24 mouse cellular contexts compared by ENCODE assay signal in the genomic region with DNA sequence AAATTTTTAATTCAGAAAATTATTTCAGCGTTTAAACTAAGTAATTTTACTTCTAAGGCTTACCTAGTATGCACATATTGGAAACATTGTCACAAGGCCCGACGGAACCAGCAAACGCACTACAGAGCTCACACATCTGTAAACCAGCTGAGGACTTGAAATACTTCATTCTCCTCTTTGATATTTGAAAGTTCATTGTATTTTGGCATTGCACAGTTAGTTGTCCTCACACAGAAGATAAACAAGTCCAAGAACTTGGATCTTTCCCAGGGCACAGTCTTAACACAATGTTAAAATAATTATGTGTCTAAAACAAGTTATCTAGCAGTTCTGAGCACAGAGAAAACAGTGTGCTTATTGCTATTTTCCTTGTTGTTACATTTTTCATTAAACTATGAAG. TPM values are rescaled to one million over a fixed set of nuclear protein-coding genes. Genes with fewer than 3 reads are reported as not detected.
A peak's percentile ranks its signal among the peaks of the same experiment; 100 is the strongest.
DNase-seq lines count a peak whose midpoint lies in the region; ATAC-seq lines count a peak whose summit lies in the region.
"Had no signal": no experiment of that assay in that cellular context is flagged by ENCODE, and none has a peak within 500 bp of the region (broad histone marks: within the 10 kb centered on the region; RNA-seq: fewer than 3 reads in every experiment).

No protein-coding gene starts in this region.

- H3K9ac ChIP-seq in midbrain, embryonic 14.5 days (replicated peaks; ENCODE audit: low read length): no peak overlapping the region
- H3K9ac ChIP-seq: embryonic facial prominence, embryonic 12.5 days; forebrain, embryonic 12.5 days; heart, embryonic 15.5 days; kidney, embryonic 15.5 days; liver, postnatal 0 days; midbrain, embryonic 15.5 days; neural tube, embryonic 12.5 days had no signal

- no peaks in the 10 kb centered on the region for H3K9me3 ChIP-seq in heart, embryonic 10.5 days
- H3K9me3 ChIP-seq in midbrain, embryonic 14.5 days (ENCODE audit: control insufficient read depth, low read length): no peaks in the 10 kb centered on the region
- H3K9me3 ChIP-seq: embryonic facial prominence, embryonic 12.5 days; forebrain, embryonic 12.5 days; heart, embryonic 15.5 days; hindbrain, embryonic 10.5 days; kidney, embryonic 15.5 days; midbrain, embryonic 15.5 days; neural tube, embryonic 12.5 days had no signal

- H3K4me3 ChIP-seq in heart, embryonic 10.5 days: no peak overlapping the region
- no peak overlapping the region for H3K4me3 ChIP-seq in midbrain, embryonic 14.5 days (replicated peaks; ENCODE audit: low read depth, low read length)
- H3K4me3 ChIP-seq: embryonic facial prominence, embryonic 12.5 days; erythroblast, embryonic 14.5 days; forebrain, embryonic 12.5 days; heart, embryonic 15.5 days; hindbrain, embryonic 10.5 days; kidney, embryonic 15.5 days; midbrain, embryonic 15.5 days; neural tube, embryonic 12.5 days had no signal

- no peaks in the 10 kb centered on the region for H3K36me3 ChIP-seq in heart, embryonic 10.5 days
- H3K36me3 ChIP-seq in midbrain, embryonic 14.5 days (ENCODE audit: control insufficient read depth, insufficient read depth, low read length): peaks cover 7% of the 10 kb centered on the region
- H3K36me3 ChIP-seq: embryonic facial prominence, embryonic 12.5 days; forebrain, embryonic 12.5 days; heart, embryonic 15.5 days; kidney, embryonic 15.5 days; midbrain, embryonic 15.5 days; neural tube, embryonic 12.5 days had no signal

- no peaks in the 10 kb centered on the region for H3K27me3 ChIP-seq in heart, embryonic 10.5 days (ENCODE audit: insufficient read depth, poor library complexity, severe bottlenecking)
- H3K27me3 ChIP-seq in midbrain, embryonic 14.5 days (ENCODE audit: control insufficient read depth, insufficient read depth, low read length): no peaks in the 10 kb centered on the region
- H3K27me3 ChIP-seq: embryonic facial prominence, embryonic 12.5 days; forebrain, embryonic 12.5 days; heart, embryonic 15.5 days; kidney, embryonic 15.5 days; midbrain, embryonic 15.5 days; neural tube, embryonic 12.5 days had no signal

- peaks cover 16% of the 10 kb centered on the region; the same call in 1 of the 2 replicates for H3K4me1 ChIP-seq in heart, embryonic 10.5 days
- no peaks in the 10 kb centered on the region for H3K4me1 ChIP-seq in midbrain, embryonic 14.5 days (ENCODE audit: control insufficient read depth, insufficient read depth, low read length)
- H3K4me1 ChIP-seq: forebrain, embryonic 12.5 days; hindbrain, embryonic 10.5 days; kidney, embryonic 15.5 days; midbrain, embryonic 15.5 days; neural tube, embryonic 12.5 days had no signal

- no peak for ATAC-seq in midbrain, embryonic 14.5 days (ENCODE audit: low FRiP score, low TSS enrichment)
- ATAC-seq: hindbrain, postnatal 0 days; intestine, postnatal 0 days; liver, postnatal 0 days; midbrain, embryonic 15.5 days had no signal

- intact Hi-C loops in heart, postnatal 10 days (cut with DNase I): no loop called here

- no peak overlapping the region for H3K4me2 ChIP-seq in midbrain, embryonic 14.5 days (ENCODE audit: low read length)
- H3K4me2 ChIP-seq: embryonic facial prominence, embryonic 12.5 days; forebrain, embryonic 12.5 days; heart, embryonic 15.5 days; kidney, embryonic 15.5 days; liver, embryonic 11.5 days; midbrain, embryonic 15.5 days; neural tube, embryonic 12.5 days had no signal

- peak; percentile 7 to 17 for DNase-seq in heart, postnatal 10 days
- DNase-seq in heart, embryonic 10.5 days (ENCODE audit: low spot score): no peak
- peak; percentile 26 for DNase-seq in testis, postnatal 14 days (ENCODE audit: low spot score)
- no peak for DNase-seq in testis, postnatal 10 days (ENCODE audit: low spot score)
- DNase-seq in lung, postnatal 14 days: peak; percentile 23
- no peak for DNase-seq in midbrain, embryonic 14.5 days
- DNase-seq in layer of hippocampus, postnatal 10 days (ENCODE audit: low spot score in 2 of 2): no peak
- DNase-seq: adrenal gland, adult 8-10 months; cerebellum, adult 11-12 months; kidney, postnatal 36 days; liver, postnatal 0 days; right cerebral cortex, postnatal 14 days; thymus, postnatal 25 days had no signal

- no peak overlapping the region for H3K27ac ChIP-seq in heart, embryonic 10.5 days
- no peak overlapping the region for H3K27ac ChIP-seq in midbrain, embryonic 14.5 days (replicated peaks; ENCODE audit: low read depth, low read length)
- H3K27ac ChIP-seq: forebrain, embryonic 12.5 days; heart, embryonic 15.5 days; hindbrain, embryonic 10.5 days; hindbrain, postnatal 0 days; kidney, embryonic 15.5 days; midbrain, embryonic 15.5 days; neural tube, embryonic 12.5 days had no signal

- 76% methylated on average over 4 of the region's 4 CpGs for WGBS in heart, embryonic 10.5 days
- 94% methylated on average over 4 of the region's 4 CpGs for WGBS in midbrain, embryonic 14.5 days

RNA-seq across cellular contexts. Expression of a gene that starts 22.5 kb away (rescaled TPM):
- total RNA-seq in heart, postnatal 10 days (2021): 1 to 10 TPM; 2.7 to 5.8 TPM
- polyA plus RNA-seq in heart, embryonic 10.5 days (2016; fragmentation: Nextera tagmentation; extraction: Ambion mirVana): 9.2 and 9.3 TPM in 2 replicates
- 13.7 and 18.8 TPM in 2 replicates for polyA plus RNA-seq in midbrain, embryonic 14.5 days (2014; fragmentation: Nextera tagmentation; extraction: Ambion mirVana)
- 10 to 100 TPM; 21.3 to 28.1 TPM for total RNA-seq in layer of hippocampus, postnatal 10 days (2021)

RNA-seq across cellular contexts. Expression of a gene that starts 22.7 kb away (rescaled TPM):
- total RNA-seq in heart, postnatal 10 days (2021): 10 to 100 TPM; 79.7 to 83.3 TPM
- polyA plus RNA-seq in heart, embryonic 10.5 days (2016; fragmentation: Nextera tagmentation; extraction: Ambion mirVana): 81.7 and 83.2 TPM in 2 replicates
- polyA plus RNA-seq in midbrain, embryonic 14.5 days (2014; fragmentation: Nextera tagmentation; extraction: Ambion mirVana): 105 and 161 TPM in 2 replicates
- total RNA-seq in layer of hippocampus, postnatal 10 days (2021): 100 to 1,000 TPM; 116 to 120 TPM

Comparison
In these comparisons a context has a peak if more than half of its experiments do, and no peak if none do; other contexts are left out.
1. DNase-seq: peak in heart, postnatal 10 days (2 of 2), testis, postnatal 14 days (single experiment) and lung, postnatal 14 days (single experiment); none in heart, embryonic 10.5 days (single experiment), testis, postnatal 10 days (single experiment), midbrain, embryonic 14.5 days (single experiment) and layer of hippocampus, postnatal 10 days (0 of 2).